8 mouse cellular contexts compared by ENCODE assay signal in the genomic region with DNA sequence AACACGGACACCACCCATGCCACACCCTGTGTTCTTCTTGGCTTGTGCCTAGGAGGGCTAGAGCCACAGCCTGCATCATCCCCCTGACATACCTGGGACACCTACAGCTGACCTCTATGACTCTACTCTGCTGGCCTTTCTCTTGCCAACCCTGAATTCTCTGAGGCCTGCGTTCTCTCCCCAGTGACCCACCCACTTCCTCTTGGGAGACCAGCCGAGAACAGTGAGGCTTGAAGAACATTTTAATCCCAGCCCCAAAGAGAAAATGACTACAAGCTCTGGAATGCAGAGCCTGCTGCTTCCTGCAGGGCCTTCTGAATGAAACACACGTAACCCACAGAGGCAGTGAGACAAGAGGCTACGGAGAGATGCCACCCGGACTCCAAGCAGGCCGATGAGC.
DNase-seq lines count a peak whose midpoint lies in the region; ATAC-seq lines count a peak whose summit lies in the region.

No protein-coding gene starts in this region.

- ATAC-seq in neural tube, embryonic 13.5 days (ENCODE audit: low read depth), result no peak
- peak; percentile 34; the same call in 1 of the 2 replicates for ATAC-seq in embryonic facial prominence, embryonic 14.5 days (ENCODE audit: low read depth)
- ATAC-seq in intestine, embryonic 14.5 days (replicated peaks; ENCODE audit: low FRiP score, low TSS enrichment, low read depth), result 0 out of 2 replicates have a peak, but pooled peaks have one; percentile 21
- no peak for ATAC-seq in cerebellum, adult (ENCODE audit: insufficient number of reproducible peaks, low FRiP score, low TSS enrichment)

- 0 out of 2 replicates have a peak overlapping the region, but pooled peaks have one; percentile 52 for H3K27ac ChIP-seq in neural tube, embryonic 13.5 days (replicated peaks)
- peak overlapping the region; percentile 64 for H3K27ac ChIP-seq in embryonic facial prominence, embryonic 14.5 days (replicated peaks; ENCODE audit: low read depth, low read length)
- H3K27ac ChIP-seq in intestine, embryonic 14.5 days (ENCODE audit: low read depth), result peak overlapping the region; percentile 18; the same call in 1 of the 2 replicates

- no peak overlapping the region for H3K4me2 ChIP-seq in neural tube, embryonic 13.5 days
- no peak overlapping the region for H3K4me2 ChIP-seq in embryonic facial prominence, embryonic 14.5 days (ENCODE audit: low read depth, low read length)
- H3K4me2 ChIP-seq in intestine, embryonic 14.5 days (ENCODE audit: low read length), result no peak overlapping the region

- peaks cover 42% of the 10 kb centered on the region for H3K4me1 ChIP-seq in neural tube, embryonic 13.5 days (replicated peaks)
- peaks cover 40% of the 10 kb centered on the region for H3K4me1 ChIP-seq in embryonic facial prominence, embryonic 14.5 days (ENCODE audit: control insufficient read depth, insufficient read depth, low read length)
- peaks cover 28% of the 10 kb centered on the region for H3K4me1 ChIP-seq in intestine, embryonic 14.5 days (replicated peaks; ENCODE audit: control insufficient read depth, insufficient read depth, low read length)

- H3K9me3 ChIP-seq in neural tube, embryonic 13.5 days, result no peaks in the 10 kb centered on the region
- H3K9me3 ChIP-seq in embryonic facial prominence, embryonic 14.5 days (ENCODE audit: control insufficient read depth, low read length), result no peaks in the 10 kb centered on the region
- H3K9me3 ChIP-seq in intestine, embryonic 14.5 days (ENCODE audit: control insufficient read depth, low read length), result no peaks in the 10 kb centered on the region

- WGBS in neural tube, embryonic 13.5 days, result 57% methylated on average over 7 of the region's 7 CpGs
- WGBS in embryonic facial prominence, embryonic 14.5 days, result 27% methylated on average over 7 of the region's 7 CpGs
- WGBS in intestine, embryonic 14.5 days, result 28% methylated on average over 7 of the region's 7 CpGs

- no peak for DNase-seq in neural tube, embryonic 10.5 days (ENCODE audit: extremely low spot score, low spot score)
- peak; percentile 84 for DNase-seq in embryonic facial prominence, embryonic 14.5 days (ENCODE audit: low spot score)
- no peak for DNase-seq in intestine, embryonic 14.5 days (ENCODE audit: low spot score)
- peak; percentile 84 for DNase-seq in lung, postnatal 25 days (ENCODE audit: low spot score)
- no peak for DNase-seq in left cerebral cortex, adult 8-10 months (ENCODE audit: low spot score in 2 of 2)
- no peak for DNase-seq in embryo, embryonic 11 days

- H3K27me3 ChIP-seq in neural tube, embryonic 13.5 days, result no peaks in the 10 kb centered on the region
- no peaks in the 10 kb centered on the region for H3K27me3 ChIP-seq in embryonic facial prominence, embryonic 14.5 days (replicated peaks; ENCODE audit: control insufficient read depth, insufficient read depth, low read length)
- H3K27me3 ChIP-seq in intestine, embryonic 14.5 days (replicated peaks; ENCODE audit: control insufficient read depth, insufficient read depth, low read length), result no peaks in the 10 kb centered on the region

- no peaks in the 10 kb centered on the region for H3K36me3 ChIP-seq in neural tube, embryonic 13.5 days
- H3K36me3 ChIP-seq in embryonic facial prominence, embryonic 14.5 days (ENCODE audit: control insufficient read depth, insufficient read depth, low read length), result no peaks in the 10 kb centered on the region
- H3K36me3 ChIP-seq in intestine, embryonic 14.5 days (ENCODE audit: control insufficient read depth, insufficient read depth, low read length), result no peaks in the 10 kb centered on the region

- H3K4me3 ChIP-seq in neural tube, embryonic 13.5 days, result no peak overlapping the region
- H3K4me3 ChIP-seq in embryonic facial prominence, embryonic 14.5 days (ENCODE audit: low read depth, low read length), result no peak overlapping the region
- H3K4me3 ChIP-seq in intestine, embryonic 14.5 days (ENCODE audit: low read depth, low read length), result no peak overlapping the region

- no peak overlapping the region for H3K9ac ChIP-seq in neural tube, embryonic 13.5 days
- H3K9ac ChIP-seq in embryonic facial prominence, embryonic 14.5 days (ENCODE audit: low read depth, low read length), result no peak overlapping the region
- no peak overlapping the region for H3K9ac ChIP-seq in intestine, embryonic 14.5 days (ENCODE audit: low read length)

Comparison
In these comparisons a context has a peak if more than half of its experiments do, and no peak if none do; other contexts are left out.
1. ATAC-seq: peak in embryonic facial prominence, embryonic 14.5 days (single experiment) and intestine, embryonic 14.5 days (single experiment); none in neural tube, embryonic 13.5 days (single experiment) and cerebellum, adult (single experiment).
2. DNase-seq: peak in embryonic facial prominence, embryonic 14.5 days (single experiment) and lung, postnatal 25 days (single experiment); none in neural tube, embryonic 10.5 days (single experiment), intestine, embryonic 14.5 days (single experiment), left cerebral cortex, adult 8-10 months (0 of 2) and embryo, embryonic 11 days (single experiment).
3. Peak in every context shown above with its lines, with median percentiles within 50 percentile points of each other: H3K27ac ChIP-seq.